27 mouse cellular contexts compared by ENCODE assay signal in the genomic region with DNA sequence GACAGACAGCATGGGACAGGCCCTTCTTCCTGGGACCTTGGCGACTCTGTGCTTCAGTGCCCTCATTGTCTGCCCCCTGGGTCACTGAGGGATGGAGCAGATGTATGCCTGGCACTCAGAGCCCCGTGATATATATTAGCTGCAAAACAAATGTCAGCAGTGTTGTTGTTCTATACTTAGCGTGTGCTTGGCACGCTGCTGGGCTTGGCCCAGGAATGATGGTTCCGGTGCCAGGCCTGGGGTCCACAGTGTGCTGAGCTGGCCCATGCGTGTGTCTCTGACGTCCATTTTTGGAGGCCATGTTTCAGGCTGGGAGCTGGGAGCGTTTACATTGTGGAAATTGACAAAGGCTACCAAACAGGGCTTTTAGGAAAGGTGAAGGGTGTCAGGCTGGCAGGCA. TPM values are rescaled to one million over a fixed set of nuclear protein-coding genes. Genes with fewer than 3 reads are reported as not detected.
DNase-seq lines count a peak whose midpoint lies in the region; ATAC-seq and TF ChIP-seq lines count a peak whose summit lies in the region.
"Had no signal": no experiment of that assay in that cellular context is flagged by ENCODE, and none has a peak within 500 bp of the region (broad histone marks: within the 10 kb centered on the region; RNA-seq: fewer than 3 reads in every experiment).

No protein-coding gene starts in this region.

- ATAC-seq in cerebellum, adult (ENCODE audit: insufficient number of reproducible peaks, low FRiP score, low TSS enrichment): no peak
- ATAC-seq: intestine, postnatal 0 days had no signal

- no peak for TF ChIP-seq POLR2A in cortical plate, adult 2 months (IDR thresholded peaks at IDR 0.05; ENCODE audit: extremely low read depth, insufficient read depth, low read length)

- H3K27ac ChIP-seq in cortical plate, adult 2 months (ENCODE audit: insufficient read depth, low read length): no peak overlapping the region
- H3K27ac ChIP-seq: embryonic facial prominence, embryonic 12.5 days; forebrain, embryonic 12.5 days; hindbrain, embryonic 12.5 days; left cerebral cortex, adult 2 months; liver, embryonic 15.5 days; lung, embryonic 15.5 days; neural tube, embryonic 12.5 days had no signal

- peak; percentile 31 for DNase-seq in cerebellum, adult 11 months
- DNase-seq in left cerebral cortex, postnatal 4 days: peak; percentile 39
- DNase-seq in left cerebral cortex, adult 18-20 months (ENCODE audit: low spot score in 2 of 2): no peak
- peak; percentile 58 for DNase-seq in cerebellum, adult 9-10 months
- no peak for DNase-seq in adrenal gland, adult 18-20 months (ENCODE audit: low spot score in 2 of 2)
- DNase-seq in embryo, embryonic 9.5 days (ENCODE audit: extremely low spot score): no peak
- DNase-seq: adrenal gland, postnatal 36 days; gastrocnemius, adult 2 months; kidney, postnatal 4 days; layer of hippocampus, adult 9-11 months; liver; lung, postnatal 36 days; midbrain, embryonic 14.5 days; right cerebral cortex, postnatal 14 days; spleen, adult 18-20 months; thymus, adult 18-20 months had no signal

- TF ChIP-seq CTCF in cortical plate, adult 2 months (IDR thresholded peaks at IDR 0.05; ENCODE audit: extremely low read depth, insufficient read depth, low read length): no peak

- 0 out of 2 replicates have a peak, but pooled peaks cover 2% of the 10 kb centered on the region for H3K4me1 ChIP-seq in cortical plate, adult 2 months (ENCODE audit: control insufficient read depth, insufficient read depth, low read length)

- intact Hi-C loops in left cerebral cortex, postnatal 4 days (cut with DNase I): loop anchor here (5.0 kb wide), 2 partner anchors 85 to 145 kb away; no protein-coding TSS in a partner anchor

- H3K4me3 ChIP-seq in cortical plate, adult 2 months (ENCODE audit: insufficient read depth, low read length): peak overlapping the region; percentile 12; the same call in 1 of the 2 replicates
- H3K4me3 ChIP-seq: embryonic facial prominence, embryonic 12.5 days; forebrain, embryonic 12.5 days; gastrocnemius, adult 2 months; hindbrain, embryonic 12.5 days; left cerebral cortex, adult 2 months; liver, embryonic 15.5 days; lung, embryonic 15.5 days; megakaryocyte, embryonic 14.5 days; neural tube, embryonic 12.5 days had no signal

RNA-seq across cellular contexts. Expression of a gene that starts 3.1 kb away (rescaled TPM):
- total RNA-seq in left cerebral cortex, postnatal 4 days (2021): 1 to 10 TPM; 7.8 to 9.8 TPM
- 100 to 1,000 TPM; 109 to 128 TPM for total RNA-seq in left cerebral cortex, adult 18-20 months (2021)
- 44.3 and 78.6 TPM in 2 replicates for polyA plus RNA-seq in cortical plate, adult 2 months (2012; rRNA removed)
- total RNA-seq in adrenal gland, adult 18-20 months (2021): 1 to 10 TPM; 1.9 to 3.6 TPM
- polyA plus RNA-seq: liver, embryonic 15.5 days had no signal

Comparison
In these comparisons a context has a peak if more than half of its experiments do, and no peak if none do; other contexts are left out.
1. DNase-seq: peak in cerebellum, adult 11 months (single experiment), left cerebral cortex, postnatal 4 days (single experiment) and cerebellum, adult 9-10 months (single experiment); none in left cerebral cortex, adult 18-20 months (0 of 2), adrenal gland, adult 18-20 months (0 of 2) and embryo, embryonic 9.5 days (single experiment).
2. RNA of a gene that starts 3.1 kb away (total RNA-seq): 109 to 128 TPM in left cerebral cortex, adult 18-20 months; 7.8 to 9.8 TPM in left cerebral cortex, postnatal 4 days and 1.9 to 3.6 TPM in adrenal gland, adult 18-20 months; every median in the first group is over 10 times any median in the second.